In genomic region chr12:75781445-75781844, GRCm38 (mm10) we compare ENCODE assay signal across 25 mouse cellular contexts.
"Had no signal": no experiment of that assay in that cellular context is flagged by ENCODE, and none has a peak within 500 bp of the region (broad histone marks: within the 10 kb centered on the region; RNA-seq: fewer than 3 reads in every experiment).

No protein-coding gene starts in this region.

- H3K9ac ChIP-seq: heart, embryonic 12.5 days; hindbrain, embryonic 12.5 days; hindbrain, embryonic 14.5 days; intestine, embryonic 15.5 days; limb, embryonic 13.5 days; limb, embryonic 15.5 days had no signal

- H3K36me3 ChIP-seq: heart, embryonic 10.5 days; heart, embryonic 12.5 days; hindbrain, embryonic 10.5 days; hindbrain, embryonic 12.5 days; intestine, embryonic 15.5 days; limb, embryonic 13.5 days; limb, embryonic 15.5 days had no signal

- H3K4me1 ChIP-seq: heart, embryonic 10.5 days; heart, embryonic 12.5 days; hindbrain, embryonic 10.5 days; hindbrain, embryonic 12.5 days; intestine, embryonic 15.5 days; limb, embryonic 13.5 days; limb, embryonic 15.5 days had no signal

- DNase-seq: gastrocnemius, postnatal 14 days; gastrocnemius, postnatal 36 days; heart, adult 18-20 months; heart, postnatal 10 days; heart, postnatal 4 days; kidney, adult 18-20 months; kidney, adult 8-10 months; kidney, postnatal 10 days; kidney, postnatal 25 days; kidney, postnatal 4 days; layer of hippocampus, adult 9-11 months; layer of hippocampus, postnatal 36 days; left cerebral cortex, postnatal 4 days had no signal

- H3K4me2 ChIP-seq: heart, embryonic 12.5 days; hindbrain, embryonic 12.5 days; hindbrain, embryonic 14.5 days; intestine, embryonic 15.5 days; limb, embryonic 13.5 days; limb, embryonic 15.5 days; liver, embryonic 11.5 days had no signal

- H3K4me3 ChIP-seq: heart, embryonic 10.5 days; heart, embryonic 12.5 days; hindbrain, embryonic 10.5 days; hindbrain, embryonic 12.5 days; intestine, embryonic 15.5 days; layer of hippocampus, adult 2 months; limb, embryonic 13.5 days; limb, embryonic 15.5 days had no signal

- H3K27ac ChIP-seq: heart, embryonic 10.5 days; hindbrain, embryonic 10.5 days; hindbrain, embryonic 12.5 days; hindbrain, embryonic 14.5 days; intestine, embryonic 15.5 days; layer of hippocampus, adult 2 months; limb, embryonic 13.5 days; limb, embryonic 15.5 days had no signal

- H3K27me3 ChIP-seq: heart, embryonic 12.5 days; hindbrain, embryonic 12.5 days; intestine, embryonic 15.5 days; limb, embryonic 13.5 days; limb, embryonic 15.5 days had no signal

- ATAC-seq: hindbrain, embryonic 16.5 days; inflammation-experienced regulatory T-cells, adult 6 months; intestine, embryonic 15.5 days had no signal

- H3K9me3 ChIP-seq: heart, embryonic 10.5 days; hindbrain, embryonic 10.5 days; hindbrain, embryonic 12.5 days; intestine, embryonic 15.5 days; limb, embryonic 15.5 days had no signal
